Mouse (Mus musculus): ENCODE measurements around the gene Stt3a.

GRCm38 (mm10) chr9:36726131-36727033, 41.1 kb downstream of the Stt3a start:
- TF ChIP-seq CTCF (IDR thresholded peaks at IDR 0.05 in 2 of 3, conservative IDR thresholded peaks at IDR 0.05 in 1 of 3; ENCODE audit: control insufficient read depth in 1 of 3, insufficient read depth in 1 of 3, low read depth in 2 of 3, low read length in 3 of 3, poor library complexity in 1 of 3, severe bottlenecking in 1 of 3) (no peak), MAFK (IDR thresholded peaks at IDR 0.05; ENCODE audit: borderline replicate concordance, low read depth, low read length) (no peak), USF1 (IDR thresholded peaks at IDR 0.05; ENCODE audit: low read depth, low read length) (peak; percentile 80), POLR2A (IDR thresholded peaks at IDR 0.05; ENCODE audit: control insufficient read depth in 1 of 2, insufficient read depth in 1 of 2, low read depth in 1 of 2, low read length in 2 of 2, poor library complexity in 1 of 2) (peak in 1 of 2 experiments; percentile 90; a peak in 2 of 4 replicates)

All from MEL (cell line).